Mouse (Mus musculus): ENCODE measurements around the gene Ugcg. TPM values are rescaled to one million over a fixed set of nuclear protein-coding genes. Genes with fewer than 3 reads are reported as not detected.
"Not testable (repeated sequence)": the region's sequence is repeated elsewhere in the genome, so short reads cannot be mapped to it uniquely, and the experiment has no call there.

Gene Ugcg
- total RNA-seq, 2 experiments from 2014 or later: 83.6 to 86.2 TPM

DNA sequence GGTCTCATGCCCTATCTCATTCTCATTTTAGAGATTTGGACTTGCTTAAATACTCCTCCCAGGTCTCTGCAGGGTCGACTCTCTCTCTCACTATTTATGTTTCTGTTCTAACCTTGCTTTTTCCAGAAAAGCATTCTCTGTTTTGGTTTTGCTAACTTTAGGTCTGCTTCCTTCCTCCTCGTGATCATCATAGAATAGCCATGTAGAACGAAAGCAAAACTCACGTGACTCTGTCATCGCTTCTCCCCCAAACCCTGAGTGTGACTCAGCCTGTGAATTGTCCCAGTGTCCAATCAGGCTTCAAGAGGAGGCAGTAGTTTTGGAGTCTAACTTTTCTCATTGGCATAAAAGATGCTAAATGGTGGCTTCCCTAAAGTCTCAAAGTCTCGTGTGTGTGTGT is 65.3 kb downstream of the Ugcg start:
- no peak for DNase-seq (ENCODE audit: low spot score in 2 of 2)

DNA sequence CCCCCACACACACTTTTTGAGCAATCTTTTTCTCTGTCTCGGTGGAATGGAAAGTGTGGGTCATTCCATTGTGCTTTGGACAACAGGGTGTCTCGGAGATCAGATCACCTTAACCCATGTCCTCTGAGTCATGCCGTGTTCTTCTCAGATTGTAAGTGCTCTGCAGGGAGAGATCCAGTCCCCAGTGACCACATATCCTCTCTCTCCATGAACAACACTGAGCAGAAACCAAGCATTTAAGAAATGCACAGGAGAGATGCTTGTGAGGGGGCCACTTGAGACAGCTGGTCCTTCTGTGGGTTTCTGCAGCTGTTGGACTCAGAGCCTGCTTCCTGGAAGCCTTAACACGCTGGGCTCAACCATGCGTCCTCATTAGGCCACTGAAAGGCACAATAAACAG is 66.9 kb downstream of the Ugcg start:
- no peak for DNase-seq (ENCODE audit: low spot score in 2 of 2)

DNA sequence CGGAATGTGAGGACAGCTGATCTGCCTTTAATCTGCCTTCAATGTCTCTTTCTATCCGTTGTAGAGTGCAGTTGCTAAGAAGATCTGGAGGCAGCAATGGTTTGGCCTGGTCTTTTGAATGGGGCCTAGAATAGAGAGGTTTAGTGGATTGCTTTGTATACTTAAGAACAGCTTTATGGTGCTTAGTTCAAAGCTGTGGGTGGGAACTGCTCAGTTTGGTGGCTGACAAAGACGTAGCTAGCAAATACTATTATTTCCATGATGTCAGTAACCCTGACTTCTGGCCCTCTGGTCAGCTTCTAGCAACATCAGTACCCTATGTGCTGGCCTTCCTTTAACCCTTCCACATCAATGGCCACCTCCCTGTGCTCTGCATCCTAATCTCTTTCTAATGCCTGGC is 68.8 kb downstream of the Ugcg start:
- no peak for DNase-seq (ENCODE audit: low spot score in 2 of 2)

DNA sequence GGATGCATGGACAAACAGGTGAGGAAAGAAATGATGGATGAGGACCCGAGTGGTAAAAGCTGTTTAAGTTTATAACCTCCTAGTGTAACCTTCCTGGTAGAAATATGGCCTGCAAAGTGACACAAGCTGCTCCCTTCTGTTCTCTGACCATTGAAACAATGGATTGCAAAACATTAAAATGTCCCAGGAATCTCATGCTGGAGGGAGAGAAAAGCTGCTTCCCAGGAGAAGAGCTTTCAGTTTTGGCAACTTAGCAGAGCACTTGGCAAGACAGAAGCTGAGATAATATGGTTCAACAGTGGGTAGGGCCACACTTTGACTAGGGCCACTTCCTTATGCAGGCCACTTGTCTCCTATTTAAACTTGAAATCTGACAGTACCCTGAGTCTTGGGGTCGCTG is 69.7 kb downstream of the Ugcg start:
- no peak for DNase-seq (ENCODE audit: low spot score in 2 of 2)

DNA sequence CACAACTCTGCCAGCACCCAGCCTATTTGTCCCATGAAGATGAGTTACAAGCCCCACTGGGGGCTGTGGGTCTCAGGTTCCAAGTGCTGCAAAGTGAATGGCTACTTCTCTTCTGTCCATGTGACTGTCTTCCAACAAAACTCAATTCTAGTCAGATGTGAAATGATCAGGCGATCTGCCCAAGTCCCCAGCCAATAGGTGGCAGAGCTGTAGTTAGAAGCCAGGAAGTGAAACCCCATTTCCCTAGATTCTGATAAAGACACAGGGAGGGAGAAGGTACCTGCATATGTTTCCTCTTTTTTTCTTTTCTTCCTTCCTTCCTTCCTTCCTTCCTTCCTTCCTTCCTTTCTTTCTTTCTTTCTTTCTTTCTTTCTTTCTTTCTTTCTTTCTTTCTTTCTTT is 70.7 kb downstream of the Ugcg start:
- DNase-seq (ENCODE audit: low spot score in 2 of 2): no peak

DNA sequence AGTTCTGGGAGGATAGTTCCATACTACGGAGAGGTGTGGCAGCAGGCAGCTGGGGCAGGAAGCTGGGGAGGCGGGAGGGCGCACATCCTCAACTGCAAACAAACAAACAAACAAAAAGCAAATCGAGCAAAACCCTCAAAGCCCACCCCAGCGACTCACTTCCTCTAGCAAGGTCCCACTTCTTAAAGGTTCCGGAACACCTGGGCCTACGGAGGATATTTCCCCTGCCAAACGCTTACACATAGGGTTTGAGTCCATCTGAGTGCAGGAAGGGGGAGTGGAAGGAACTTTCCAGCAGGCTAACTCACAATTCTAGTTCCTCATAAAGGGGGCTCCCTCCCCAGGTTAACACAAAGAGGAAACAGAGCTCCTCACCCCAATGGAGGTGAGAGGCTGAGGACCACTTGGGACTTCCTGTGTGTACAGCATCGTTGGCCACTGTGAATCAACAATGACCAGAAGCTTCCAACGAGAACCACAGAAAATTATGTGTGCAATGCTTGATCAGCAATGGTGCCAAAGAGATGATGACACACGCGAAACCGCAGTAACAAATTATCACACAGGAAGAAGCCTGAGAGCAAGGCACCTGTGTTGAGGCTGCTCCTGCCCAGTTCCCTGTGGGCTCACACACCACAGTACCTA is 71.9 kb downstream of the Ugcg start:
- no peak for DNase-seq (ENCODE audit: low spot score in 2 of 2)

DNA sequence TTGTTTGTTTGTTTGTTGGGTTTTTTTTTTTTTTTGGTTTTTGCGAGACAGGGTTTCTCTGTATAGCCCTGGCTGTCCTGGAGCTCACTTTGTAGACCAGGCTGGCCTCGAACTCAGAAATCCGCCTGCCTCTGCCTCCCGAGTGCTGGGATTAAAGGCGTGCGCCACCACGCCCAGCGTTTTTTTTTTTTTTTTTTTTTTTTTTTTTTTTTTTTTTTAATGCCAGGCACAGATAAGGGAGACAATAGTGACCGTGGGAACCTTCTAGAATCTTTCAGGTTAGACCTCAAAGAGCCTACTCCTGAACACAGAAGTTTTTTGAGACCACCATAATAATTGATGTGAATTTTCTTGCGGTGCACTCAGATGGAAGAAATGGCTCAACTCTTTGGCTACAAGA is 72.5 kb downstream of the Ugcg start:
- DNase-seq (ENCODE audit: low spot score in 2 of 2): not testable (repeated sequence)

DNA sequence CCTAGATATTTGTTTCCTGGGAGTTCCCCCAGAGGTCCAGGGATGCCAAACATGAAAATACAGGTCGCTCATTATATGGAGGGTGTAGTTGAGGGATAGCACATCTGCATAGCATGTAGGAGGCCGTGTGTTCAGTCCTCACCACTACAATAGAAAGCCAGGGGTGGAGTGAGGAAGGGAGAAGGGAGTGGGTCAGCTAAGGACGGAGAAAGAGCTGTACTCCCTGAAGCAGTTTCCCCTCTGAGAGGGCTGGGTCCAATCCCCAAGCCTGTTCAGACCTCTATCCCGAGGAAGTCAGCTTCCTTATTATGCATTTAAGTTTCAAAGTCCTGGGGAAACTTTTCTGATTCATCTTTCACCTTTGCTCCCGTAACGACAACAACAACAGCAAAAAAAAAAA is 73.1 kb downstream of the Ugcg start:
- DNase-seq (ENCODE audit: low spot score in 2 of 2): no peak

DNA sequence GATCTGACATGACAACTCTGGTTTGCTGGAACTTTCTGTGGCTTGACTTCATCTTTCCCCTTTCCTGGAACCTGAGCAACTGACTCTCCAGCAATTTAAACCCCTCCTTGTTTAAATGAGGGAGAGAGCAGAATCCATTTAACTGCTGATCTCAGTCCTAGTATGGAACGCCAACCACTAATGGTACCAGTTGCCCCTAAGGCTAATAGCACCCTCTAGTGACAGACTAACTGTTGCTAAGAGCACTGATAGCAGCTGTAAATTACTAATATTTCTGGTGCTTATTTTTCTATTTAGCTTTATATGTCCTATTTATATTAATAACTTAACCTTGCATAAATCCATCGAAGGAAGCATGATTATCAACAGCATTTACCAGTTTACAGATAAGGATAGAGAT is 74.4 kb downstream of the Ugcg start:
- no peak for DNase-seq (ENCODE audit: low spot score in 2 of 2)

DNA sequence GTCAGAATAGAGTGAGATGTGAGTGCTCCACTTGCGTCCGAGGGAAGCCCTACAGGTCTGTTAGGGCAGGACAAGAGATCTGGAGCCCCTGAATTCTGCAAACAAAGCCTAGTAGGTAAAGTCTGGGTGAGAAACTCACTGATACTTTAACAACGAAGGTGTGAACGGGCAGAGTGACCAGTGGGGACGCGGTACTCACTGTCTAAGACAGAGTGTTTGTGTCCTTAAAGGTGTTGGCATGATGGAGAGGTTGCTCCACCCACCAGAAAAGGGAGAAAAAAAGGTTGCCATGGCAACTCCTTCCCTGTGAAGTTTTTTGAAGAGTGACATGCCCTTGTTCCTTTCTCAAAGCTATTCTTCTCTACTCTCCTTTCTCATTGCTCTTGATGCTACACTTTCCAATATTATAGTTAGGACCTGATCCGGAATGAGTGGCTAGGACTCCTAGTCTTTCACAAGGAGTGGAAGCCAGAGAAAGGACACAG is 75.6 kb downstream of the Ugcg start:
- no peak for DNase-seq (ENCODE audit: low spot score in 2 of 2)

DNA sequence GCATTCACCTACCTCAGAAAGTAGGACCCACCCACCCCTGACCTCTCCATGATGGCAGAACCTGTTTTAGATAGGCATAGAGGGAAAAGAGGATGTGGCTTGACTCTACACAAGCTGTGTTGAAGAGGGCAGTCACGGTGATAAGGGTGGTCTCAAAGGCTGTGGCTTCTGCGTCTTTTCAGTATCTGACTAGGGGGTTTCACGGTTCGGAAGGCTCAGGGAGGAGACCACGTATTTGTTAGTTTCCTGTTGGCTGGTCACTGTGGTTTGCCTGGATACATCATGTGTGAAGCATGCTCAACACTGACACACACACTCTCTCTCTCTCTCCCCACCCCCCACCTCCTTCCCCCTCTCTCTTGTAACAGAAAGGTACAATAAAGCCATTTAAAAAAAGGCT is 76.1 kb downstream of the Ugcg start:
- DNase-seq (ENCODE audit: low spot score in 2 of 2): no peak

DNA sequence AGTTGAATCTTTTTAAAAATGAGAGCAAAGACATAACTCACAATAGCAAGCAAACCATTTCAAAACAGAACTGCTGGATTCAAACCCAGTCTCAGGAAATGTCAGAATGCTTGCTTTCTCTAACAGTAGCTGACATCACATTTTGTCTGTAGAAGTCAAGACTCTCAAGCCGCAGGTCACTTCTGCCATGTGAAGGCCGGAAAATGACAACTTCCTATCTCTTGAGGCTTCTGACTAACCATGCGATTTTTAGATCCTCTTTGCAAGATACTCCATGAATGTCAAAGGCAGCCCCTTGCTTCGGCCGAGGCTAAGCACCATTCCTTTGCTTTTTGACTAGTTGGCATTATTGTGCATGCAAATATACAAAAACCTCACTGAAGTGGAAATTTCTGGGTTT is 76.6 kb downstream of the Ugcg start:
- DNase-seq (ENCODE audit: low spot score in 2 of 2): no peak

Other genes with a start within 250 kb of the Ugcg start
- 10 to 100 TPM; 57.7 to 61.3 TPM for gene Zkscan16, start 245.6 kb upstream of the Ugcg start, total RNA-seq (2021)
- gene Ptgr1, start 202.1 kb upstream of the Ugcg start, total RNA-seq (2021): 1 to 10 TPM; 2.1 TPM
- 1 to 10 TPM; 5.7 TPM for gene Dnajc25, start 194.2 kb upstream of the Ugcg start, total RNA-seq (2021)
- 1 to 10 TPM; 1.7 to 3.3 TPM for gene Gm20503, start 186.0 kb upstream of the Ugcg start, total RNA-seq (2021)
- gene Gng10, start 154.2 kb upstream of the Ugcg start, total RNA-seq (2021): 10 to 100 TPM; 63.3 to 64.8 TPM
- gene AI481877, start 50.3 kb upstream of the Ugcg start, total RNA-seq (2021): not detected
- 1 to 10 TPM; 6.1 to 7.3 TPM for gene Susd1, start 249.4 kb downstream of the Ugcg start, total RNA-seq (2021)